Mouse (Mus musculus) gastrocnemius, postnatal 14 days (tissue): ENCODE results near the gene Gfy. TPM values are rescaled to one million over a fixed set of nuclear protein-coding genes. Genes with fewer than 3 reads are reported as not detected.

Experiments used
- DNase-seq: peaks from one replicate; pipeline ENCODE4 v3.0.0; 2021; ENCODE audit warnings: mixed read lengths
- intact Hi-C: fragments of 180-260 bp; cut with DNase I; formaldehyde crosslinking; loops from one replicate; pipeline ENCODE4 v1.15.1; 2025; ENCODE audit warnings: low total_unique reads
- long read RNA-seq, 2 experiments: library from polyadenylated mRNA; stranded (forward); transcript quantifications; one replicate each; pipeline ENCODE4 v2.0.0; 2021
- total RNA-seq, 2 experiments: library from RNA; stranded (reverse); gene quantifications; 2 replicates each; pipeline ENCODE4 v1.2.3; 2021

Gene Gfy
- total RNA-seq, result under 1 TPM; 0.16 to 0.23 TPM
- long read RNA-seq, experiment 1, result 0 reads
- long read RNA-seq, experiment 2, result 0 reads

DNA sequence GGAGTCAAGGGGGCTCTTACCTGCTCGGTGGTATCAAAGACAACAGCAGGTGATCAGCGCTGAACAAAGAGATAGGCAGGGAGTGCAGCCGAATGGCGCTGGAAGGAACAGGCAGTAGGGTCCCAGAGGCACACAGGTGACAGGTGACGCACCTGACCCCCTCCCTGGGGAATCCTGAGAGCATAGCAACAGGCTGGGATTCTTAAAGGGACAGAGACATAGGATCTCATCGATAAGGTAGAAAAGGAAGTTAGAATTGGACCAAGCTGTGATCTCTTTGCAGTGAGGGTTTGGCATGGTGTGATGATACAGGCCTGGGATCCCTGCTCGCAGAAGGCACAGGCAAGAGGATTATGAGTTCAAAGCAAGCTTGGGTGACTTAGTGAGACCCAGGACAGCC lies at the start of gene Gfy:
TSS of gene Gfy (minus strand) at position 101 of the 400 bp plus-strand sequence.
- intact Hi-C loops, result no loop called here
- no peak for DNase-seq

DNA sequence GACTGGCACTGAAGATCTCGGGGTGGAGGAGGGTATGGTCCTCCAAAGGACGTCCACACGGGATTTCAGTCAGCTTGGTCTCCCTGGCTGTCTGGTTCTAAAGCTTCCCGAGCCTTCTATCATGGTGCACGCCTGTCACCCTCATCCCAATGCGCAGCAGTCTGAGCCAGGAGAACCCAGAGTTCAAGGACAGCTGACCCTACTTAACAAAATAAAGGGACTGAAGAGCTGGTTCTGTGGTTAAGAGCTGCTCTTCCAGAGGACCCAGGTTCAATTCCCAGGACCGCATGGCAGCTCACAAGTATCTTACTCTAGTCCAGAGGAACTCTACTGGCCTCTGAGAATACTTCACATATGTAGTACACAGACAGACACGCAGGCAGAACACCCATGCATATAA lies 49.7 kb upstream of the Gfy start:
- no peak for DNase-seq
- intact Hi-C loops, result no loop called here

DNA sequence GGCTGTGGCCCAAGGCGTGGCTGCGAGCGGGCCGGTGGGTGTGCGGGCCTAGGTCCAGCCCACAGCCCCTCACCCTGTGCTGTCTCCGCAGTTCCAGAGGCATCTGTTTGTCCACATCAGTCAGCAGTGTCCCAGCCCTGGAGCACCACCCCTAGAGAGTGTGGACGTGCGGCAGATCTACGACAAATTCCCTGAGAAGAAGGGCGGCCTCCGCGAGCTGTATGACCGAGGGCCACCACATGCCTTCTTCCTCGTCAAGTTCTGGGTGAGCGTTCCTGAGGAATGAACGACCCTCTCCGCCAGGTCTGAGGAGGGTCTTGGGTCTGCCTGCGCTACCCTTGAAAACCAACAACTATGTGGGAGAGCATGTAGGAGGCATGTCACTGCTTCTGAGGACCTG lies 49.2 kb upstream of the Gfy start:
- DNase-seq, result no peak
- intact Hi-C loops, result no loop called here

DNA sequence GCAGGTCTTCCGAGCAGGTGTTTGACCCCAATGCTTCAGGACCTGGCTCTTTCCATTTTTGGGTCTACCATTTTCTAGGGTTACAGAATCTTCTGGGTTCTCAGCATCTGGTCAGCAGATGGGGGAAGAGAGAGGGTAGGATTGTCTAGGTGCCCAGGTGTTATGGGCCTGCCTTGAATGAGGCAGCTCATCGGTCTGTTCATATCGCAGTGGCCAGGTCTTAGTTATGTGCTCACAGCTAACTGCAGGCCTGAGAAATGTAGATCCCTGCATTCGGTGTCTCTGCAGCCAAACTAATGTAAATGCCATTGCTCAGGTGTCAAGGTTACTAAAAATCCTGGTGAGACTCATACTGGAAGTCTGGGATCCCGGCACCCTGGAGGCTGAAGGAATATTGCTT lies 47.1 kb upstream of the Gfy start:
- intact Hi-C loops, result no loop called here
- DNase-seq, result no peak

DNA sequence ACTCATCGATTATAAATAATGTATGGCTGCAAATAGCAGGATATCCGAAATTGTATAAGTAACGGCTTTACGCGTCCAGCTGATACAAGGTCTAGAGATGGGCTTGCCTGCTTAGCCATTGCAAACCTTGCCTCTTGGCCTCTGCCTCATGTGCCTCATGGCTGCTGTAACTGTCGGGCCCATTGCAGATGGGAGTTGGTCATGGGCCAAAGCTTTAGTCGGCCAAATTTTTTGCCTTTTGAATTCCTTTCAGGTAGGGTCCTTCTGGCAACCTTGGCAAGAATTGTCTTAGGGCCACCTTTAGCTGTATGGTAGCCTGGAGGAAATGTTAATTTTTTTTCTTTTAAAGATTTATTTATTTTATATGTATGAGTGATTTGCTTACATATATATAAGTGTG lies 45.5 kb upstream of the Gfy start:
- DNase-seq, result no peak
- intact Hi-C loops, result no loop called here

DNA sequence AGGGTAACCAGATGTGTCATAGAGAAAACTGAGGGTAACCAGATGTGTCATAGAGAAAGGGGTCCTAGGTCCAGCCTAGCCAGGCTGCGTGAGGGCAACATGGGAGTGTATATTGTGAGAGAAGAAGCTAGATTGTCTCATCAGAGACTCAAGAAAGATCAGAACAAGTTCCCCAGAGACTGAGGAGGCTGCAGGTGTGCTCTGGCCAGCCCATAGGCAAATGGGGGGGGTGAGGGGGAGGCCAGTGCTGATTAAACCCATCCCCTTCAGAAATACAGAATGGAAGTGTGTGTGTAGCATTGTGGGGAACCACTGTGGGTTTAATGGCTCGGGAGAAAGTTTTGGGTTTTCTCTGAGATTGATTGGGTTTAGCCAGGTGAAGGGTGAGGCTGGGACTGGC lies 42.3 kb upstream of the Gfy start:
- DNase-seq, result no peak
- intact Hi-C loops, result no loop called here

DNA sequence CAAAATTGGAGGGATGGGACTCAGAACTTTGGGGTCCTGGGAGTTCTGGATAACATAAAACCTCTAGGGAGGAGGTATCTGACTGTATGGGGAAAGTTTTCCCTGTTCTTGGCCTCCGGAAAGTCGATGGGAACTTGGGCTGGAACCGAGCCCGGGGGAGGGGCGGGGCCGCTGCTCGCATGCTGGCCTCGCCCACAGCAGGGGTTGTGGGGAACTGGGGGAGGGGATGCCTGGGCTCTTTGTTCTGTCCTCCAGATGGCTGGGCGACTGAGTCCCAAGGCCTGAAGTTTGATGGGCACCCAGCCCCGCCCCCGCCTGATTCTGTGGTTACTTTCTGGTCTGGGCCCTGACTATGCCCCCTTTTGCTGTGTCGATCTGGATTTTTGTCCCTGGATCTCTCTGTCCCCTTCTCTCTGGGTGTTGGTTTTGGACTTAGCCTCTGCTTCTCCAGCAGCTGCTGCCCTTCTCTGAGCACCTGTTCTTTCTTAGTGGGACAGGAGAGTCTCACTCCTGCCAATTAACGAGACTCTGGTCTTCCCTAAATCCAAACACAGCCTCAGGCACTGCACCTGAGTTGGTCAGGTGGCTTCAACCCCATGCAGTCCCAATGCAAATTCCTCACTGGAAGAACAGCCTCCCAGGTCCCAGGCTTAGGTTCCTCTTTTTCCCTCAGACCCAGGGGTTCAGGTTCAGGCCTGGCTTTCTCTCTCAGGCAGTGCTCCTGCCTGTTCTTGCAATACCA lies 37.2 kb upstream of the Gfy start:
- DNase-seq, result peak; percentile 76
- intact Hi-C loops, result no loop called here

DNA sequence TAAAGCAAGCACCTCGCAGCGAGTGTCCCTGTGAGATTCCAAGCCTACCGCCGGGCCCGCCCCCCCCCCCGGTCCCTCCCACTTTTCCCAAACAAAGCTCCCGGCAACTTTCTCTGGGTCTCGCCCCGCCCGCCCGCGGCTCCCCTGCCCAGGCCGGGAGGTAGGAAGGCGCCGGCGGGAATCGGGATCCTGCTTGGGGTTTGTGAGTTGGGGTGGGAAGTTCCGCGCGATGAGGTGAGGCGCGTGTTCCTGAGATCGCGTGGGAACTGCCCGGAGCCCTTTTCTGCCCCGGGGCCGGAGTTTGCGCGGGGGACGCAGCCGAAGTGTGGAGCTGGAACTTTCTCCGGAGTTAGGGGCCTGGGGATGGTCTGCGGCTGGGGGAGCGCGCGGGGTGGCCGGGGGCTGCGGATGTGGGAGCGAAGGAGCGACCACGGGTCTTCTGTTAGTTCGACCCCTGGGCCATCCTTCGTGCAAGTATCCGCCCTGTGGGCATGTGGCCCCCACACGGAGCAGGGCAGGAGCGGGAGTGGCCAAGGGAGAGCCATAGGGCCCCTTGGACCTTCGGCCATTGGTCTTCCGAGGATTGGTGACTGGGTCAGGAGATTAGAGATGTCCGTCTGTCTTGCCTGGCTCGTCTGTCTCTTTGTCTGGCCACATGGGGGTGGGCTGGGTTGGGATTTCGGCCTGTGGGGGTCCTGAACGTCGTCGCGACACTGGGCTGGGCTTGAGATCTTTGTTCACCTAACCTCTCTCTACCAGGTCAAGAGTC lies 36.5 kb upstream of the Gfy start, which contains the start of gene Tead2:
TSS of gene Tead2 (plus strand) at position 81 of the 769 bp plus-strand sequence.
- DNase-seq, result peak; percentile 51
- intact Hi-C loops, result no loop called here

DNA sequence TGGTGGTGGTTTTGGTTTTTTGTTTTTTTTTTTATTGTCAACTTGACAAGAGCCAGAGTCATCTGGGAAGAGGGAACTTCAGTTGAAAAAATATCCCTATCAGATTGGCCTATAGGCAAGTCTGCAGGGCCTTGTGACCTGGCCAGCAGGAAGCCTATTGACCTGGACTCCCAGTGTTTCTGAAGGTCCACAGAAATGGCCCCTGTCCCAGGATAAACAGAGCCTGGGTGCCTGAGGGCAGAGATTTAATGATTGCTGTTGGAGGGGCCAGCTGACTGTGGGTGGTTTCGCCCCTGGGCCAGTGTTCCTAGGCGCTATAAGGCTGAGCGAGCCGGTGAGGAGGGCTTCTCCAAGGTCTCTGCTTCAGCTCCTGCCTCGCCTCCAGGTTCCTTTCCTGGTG lies 34.3 kb upstream of the Gfy start:
- intact Hi-C loops, result no loop called here
- DNase-seq, result no peak

DNA sequence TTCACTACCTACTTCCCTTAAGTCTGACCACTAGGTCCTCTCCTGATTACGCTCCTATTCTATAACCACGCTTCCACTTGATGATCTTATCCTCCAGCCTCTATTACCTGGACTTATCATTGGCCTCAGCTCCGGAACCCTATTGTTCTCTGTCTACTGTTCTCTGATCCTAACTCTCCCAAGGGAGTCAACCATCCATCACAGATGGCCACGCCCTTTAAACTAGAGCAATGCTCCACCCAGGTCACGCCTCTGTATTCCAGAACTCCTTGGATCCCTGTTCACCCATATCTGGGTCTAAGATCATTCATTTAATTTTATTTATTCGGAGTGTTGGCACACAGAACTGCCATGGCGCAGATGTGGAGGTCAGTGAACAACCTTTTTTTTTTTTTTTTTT lies 33.0 kb upstream of the Gfy start:
- intact Hi-C loops, result no loop called here
- no peak for DNase-seq

DNA sequence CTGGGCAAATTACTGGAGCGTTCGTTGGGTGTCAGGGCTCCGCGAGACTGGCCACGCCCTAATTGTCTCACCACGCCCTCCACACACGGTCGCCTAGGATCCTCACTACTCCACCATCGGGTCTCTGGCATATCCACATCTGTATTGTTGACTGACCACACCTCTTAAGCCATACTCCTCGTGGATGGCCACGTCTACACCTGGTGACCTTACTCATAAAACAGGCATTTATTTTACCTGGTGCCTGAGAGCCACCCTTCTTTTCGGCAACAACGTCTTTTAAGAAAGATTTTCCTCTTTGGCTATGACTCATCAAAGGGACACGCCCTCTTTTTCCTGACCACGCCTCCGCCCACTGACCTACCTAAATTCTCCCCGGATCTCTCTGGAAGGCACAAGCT lies 32.5 kb upstream of the Gfy start, which contains the start of gene Dkkl1:
TSS of gene Dkkl1 (minus strand) at position 297 of the 401 bp plus-strand sequence.
- intact Hi-C loops, result no loop called here
- DNase-seq, result no peak

DNA sequence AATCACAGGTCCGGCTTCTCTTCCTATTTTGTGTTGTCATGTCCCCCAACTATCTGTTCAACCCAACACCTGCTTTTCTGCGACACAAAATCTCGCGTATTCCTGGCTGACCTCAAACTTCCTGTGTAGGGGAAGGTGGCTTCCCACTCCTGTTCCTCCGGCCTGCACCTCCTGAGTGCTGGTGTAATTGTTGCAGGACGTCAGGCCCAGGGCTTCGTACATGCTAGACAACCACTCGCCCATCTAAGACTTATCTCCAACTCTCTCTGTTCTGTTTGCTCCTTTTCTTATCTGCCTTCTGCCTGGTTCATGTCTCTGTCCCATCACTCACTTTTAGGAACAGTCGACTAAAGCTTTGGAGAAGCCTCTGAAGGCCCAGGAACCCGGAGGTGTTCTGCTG lies 31.7 kb upstream of the Gfy start:
- DNase-seq, result no peak
- intact Hi-C loops, result no loop called here

DNA sequence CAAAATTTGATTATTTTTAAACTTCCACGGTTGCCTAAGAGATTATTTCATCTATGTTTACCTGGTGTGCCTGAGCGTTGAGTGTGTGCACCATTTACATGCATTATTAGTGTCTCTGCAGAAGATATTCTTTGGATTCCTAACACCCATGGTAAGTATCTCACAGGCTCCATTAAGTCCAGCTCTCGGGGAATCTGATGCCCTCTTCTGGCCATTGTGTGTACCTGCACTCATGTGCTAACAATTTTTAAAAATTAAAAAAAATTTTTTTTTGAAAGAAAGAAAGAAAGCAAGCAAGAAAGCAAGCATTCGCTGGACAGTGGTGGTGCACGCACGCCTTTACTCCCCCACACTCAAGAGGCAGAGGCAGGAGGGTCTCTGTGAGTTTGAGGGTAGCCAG lies 28.9 kb upstream of the Gfy start:
- DNase-seq, result no peak
- intact Hi-C loops, result no loop called here

DNA sequence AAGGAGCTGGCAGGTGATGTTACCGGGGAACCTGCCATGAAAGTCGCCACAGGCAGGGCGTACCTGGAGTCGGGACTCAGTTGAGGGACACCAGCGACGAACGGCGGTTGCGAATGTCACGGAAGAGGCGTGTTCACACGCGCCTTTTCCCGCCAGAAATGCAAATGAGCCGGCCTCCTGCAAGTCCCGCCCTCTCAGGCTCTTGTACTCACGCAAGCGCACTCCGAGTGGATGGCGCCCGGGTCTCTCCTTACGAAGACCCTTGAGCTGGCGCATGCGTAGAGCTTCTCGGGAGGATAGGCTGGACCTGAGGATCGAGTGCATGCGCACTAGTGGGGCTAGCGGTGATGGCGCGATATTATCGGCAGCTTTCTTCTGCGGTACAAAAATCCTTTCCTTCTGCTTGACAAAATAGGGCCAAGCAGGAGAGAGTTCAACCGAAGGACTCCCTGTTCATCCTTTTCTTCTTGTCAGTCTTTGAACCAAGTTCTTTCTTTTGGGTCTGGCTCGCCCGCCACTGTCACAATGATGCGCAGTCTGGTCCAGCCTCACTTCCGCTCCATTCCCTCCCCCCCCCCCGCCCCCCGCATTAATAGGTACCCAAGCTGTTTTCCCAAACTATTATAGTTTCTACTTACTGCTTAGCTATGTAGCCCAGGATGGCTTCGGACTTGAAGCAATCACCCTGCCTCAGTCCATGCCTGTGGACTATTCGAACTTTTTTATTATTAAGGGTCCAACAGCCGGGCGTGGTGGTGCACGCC lies 25.2 kb upstream of the Gfy start, which contains the start of gene Ccdc155:
TSS of gene Ccdc155 (minus strand) at position 513 of the 764 bp plus-strand sequence.
- intact Hi-C loops, result no loop called here
- peak; percentile 89 for DNase-seq

DNA sequence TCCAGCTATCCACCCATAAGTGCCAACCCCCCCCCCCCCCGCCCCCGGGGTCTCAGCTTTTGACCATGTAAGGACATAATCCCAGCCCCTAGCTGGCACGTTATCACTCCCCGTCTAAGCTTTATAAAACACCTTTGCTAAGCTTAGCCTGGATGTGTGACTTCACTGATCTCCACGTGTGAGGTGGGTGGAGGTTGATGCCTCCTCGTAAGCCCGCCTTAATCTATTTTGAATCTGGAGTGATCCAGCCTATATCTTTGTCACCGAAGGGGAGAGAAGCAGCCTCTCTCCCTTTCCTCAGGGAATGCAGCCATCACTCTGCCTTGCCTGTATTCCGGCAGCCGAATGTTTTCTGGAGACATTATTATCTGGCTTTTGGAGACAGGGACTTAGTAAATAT lies 23.3 kb upstream of the Gfy start:
- intact Hi-C loops, result no loop called here
- no peak for DNase-seq

DNA sequence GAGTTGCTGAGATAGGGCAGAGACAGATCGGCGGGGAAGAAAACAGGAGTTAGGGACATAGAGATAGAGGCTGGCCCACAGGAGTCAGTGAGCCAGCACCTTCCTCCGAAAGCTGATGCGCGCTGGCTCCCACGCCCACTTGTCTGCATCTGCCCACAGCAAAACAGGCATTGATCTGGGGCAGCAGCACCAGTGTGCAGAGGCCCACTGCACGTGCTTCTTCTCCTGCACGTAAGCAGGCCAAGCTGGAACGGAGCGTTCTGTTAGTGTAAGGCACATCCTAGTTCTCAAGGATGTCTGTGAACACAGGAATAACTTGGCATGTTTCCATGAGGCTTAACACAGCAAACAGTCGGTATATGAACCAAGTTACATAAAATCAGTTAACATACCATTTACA lies 19.6 kb upstream of the Gfy start:
- DNase-seq, result no peak
- intact Hi-C loops, result no loop called here

DNA sequence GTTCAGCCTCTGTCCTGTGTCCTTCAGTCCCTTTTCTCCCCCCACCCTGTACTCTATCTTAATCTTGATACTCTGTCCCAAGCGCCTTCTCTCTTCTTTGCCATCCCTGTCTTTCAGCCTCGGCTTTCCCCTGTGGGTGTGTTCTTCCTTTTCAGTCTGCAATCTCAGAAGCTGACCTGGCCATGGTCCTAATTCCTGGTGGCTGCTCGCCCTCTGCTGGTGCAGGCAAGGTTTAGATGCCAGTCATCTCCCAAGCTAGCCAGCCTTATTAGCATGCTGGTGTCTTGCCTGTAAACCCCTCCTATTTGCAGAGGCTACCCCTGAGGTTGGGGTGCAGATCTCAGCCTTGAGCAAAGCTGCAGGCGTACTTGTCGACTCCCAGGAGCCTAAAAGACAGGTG lies 19.1 kb upstream of the Gfy start:
- DNase-seq, result peak; percentile 80
- intact Hi-C loops, result no loop called here

DNA sequence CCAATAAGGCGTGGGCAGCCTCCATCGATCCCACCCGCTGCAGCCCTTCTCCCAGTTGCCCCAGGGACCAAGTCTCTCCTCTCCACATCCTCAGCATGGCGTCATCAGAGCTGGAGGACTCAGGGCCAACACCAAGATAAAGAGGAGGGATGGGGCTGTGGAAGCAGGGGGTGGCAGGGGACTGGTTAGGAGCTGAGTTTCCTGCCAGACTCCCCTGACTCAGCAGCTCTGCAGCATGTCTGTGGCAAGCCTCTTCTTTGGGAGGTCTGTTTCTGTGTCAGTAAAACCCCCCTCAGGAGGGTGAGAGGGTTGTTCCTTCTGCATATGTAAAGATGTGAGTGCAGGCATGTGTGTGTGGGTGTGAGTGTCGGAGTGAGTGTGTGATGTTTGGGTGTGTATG lies 17.6 kb upstream of the Gfy start:
- no peak for DNase-seq
- intact Hi-C loops, result no loop called here

DNA sequence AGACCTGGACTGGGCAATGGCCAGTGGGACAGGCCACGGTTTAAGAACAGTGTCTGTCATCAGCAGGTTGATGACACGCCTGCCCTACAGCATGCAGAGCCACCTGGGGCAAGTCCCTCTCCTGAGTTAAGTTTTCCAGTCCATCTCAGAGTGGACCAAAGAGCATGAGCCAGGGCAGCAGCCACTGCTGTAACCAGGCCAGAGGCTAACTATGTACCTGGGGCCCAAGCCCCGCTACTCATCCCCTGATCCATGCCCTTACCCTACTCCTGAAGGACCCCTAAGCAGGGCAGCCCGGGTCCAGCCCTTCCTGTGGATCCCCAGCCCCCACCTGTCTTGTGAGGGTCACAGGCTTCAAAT lies 16.8 kb upstream of the Gfy start:
- intact Hi-C loops, result no loop called here
- no peak for DNase-seq
